Mouse (Mus musculus) midbrain, embryonic 14.5 days (tissue): ENCODE measurements around the gene Gm6358. TPM values are rescaled to one million over a fixed set of nuclear protein-coding genes. Genes with fewer than 3 reads are reported as not detected.
"Not testable (repeated sequence)": the region's sequence is repeated elsewhere in the genome, so short reads cannot be mapped to it uniquely, and the experiment has no call there.

Experiments
- ATAC-seq: fragments of 200-750 bp; cut with Nextera tagmentation; 2 replicates; pipeline ENCODE4 v1.8.0; 2017; ENCODE audit warnings: moderate number of reproducible peaks, moderate library complexity; ENCODE audit not compliant: low FRiP score, low TSS enrichment
- DNase-seq: peaks from one replicate; pipeline ENCODE4 v3.0.0-alpha.2; 2015
- H3K27ac ChIP-seq: fragments of 300-500 bp; sonication (generic); replicated peaks from 2 replicates; pipeline ENCODE4 v1.5.1; 2014; ENCODE audit warnings: mild to moderate bottlenecking, low read depth, low read length, moderate library complexity
- H3K27me3 ChIP-seq: fragments of 300-500 bp; sonication (generic); 2 replicates; pipeline ENCODE4 v1.6.1; 2014; ENCODE audit warnings: low read length, control low read depth, mixed read lengths; ENCODE audit not compliant: control insufficient read depth, insufficient read depth
- H3K36me3 ChIP-seq: fragments of 300-500 bp; sonication (generic); 2 replicates; pipeline ENCODE4 v1.6.1; 2014; ENCODE audit warnings: low read length, control low read depth; ENCODE audit not compliant: control insufficient read depth, insufficient read depth
- H3K4me1 ChIP-seq: fragments of 300-500 bp; sonication (generic); 2 replicates; pipeline ENCODE4 v1.6.1; 2014; ENCODE audit warnings: mild to moderate bottlenecking, antibody characterized with exemption, low read length, control low read depth; ENCODE audit not compliant: control insufficient read depth, insufficient read depth
- H3K4me2 ChIP-seq: fragments of 300-500 bp; sonication (generic); 2 replicates; pipeline ENCODE4 v1.6.1; 2014; ENCODE audit warnings: mild to moderate bottlenecking, low read length, moderate library complexity
- H3K4me3 ChIP-seq: fragments of 300-500 bp; sonication (generic); replicated peaks from 2 replicates; pipeline ENCODE4 v1.5.1; 2014; ENCODE audit warnings: low read depth, low read length
- H3K9ac ChIP-seq: fragments of 300-500 bp; sonication (generic); replicated peaks from 2 replicates; pipeline ENCODE4 v1.6.1; 2014; ENCODE audit warnings: mild to moderate bottlenecking, low read length, moderate library complexity
- H3K9me3 ChIP-seq: fragments of 300-500 bp; sonication (generic); 2 replicates; pipeline ENCODE4 v1.6.1; 2016; ENCODE audit warnings: low read length, control low read depth, mixed read lengths; ENCODE audit not compliant: control insufficient read depth
- WGBS: fragments of 180-500 bp; shearing (Covaris S2); extraction: QIAGEN DNeasy Blood & Tissue Kit; methylation state at CpG from one replicate; pipeline ENCODE4 v1.1.7; 2014; 5-methylcytosine and 5-hydroxymethylcytosine counted together
- polyA plus RNA-seq: library from polyadenylated mRNA; unstranded; fragments of >200 nt; fragmentation: Nextera tagmentation; extraction: Ambion mirVana; gene quantifications from 2 replicates; pipeline ENCODE4 v1.2.1, GENCODE M21; 2014

Gm6358 gene
- not detected in 2 replicates for polyA plus RNA-seq

DNA sequence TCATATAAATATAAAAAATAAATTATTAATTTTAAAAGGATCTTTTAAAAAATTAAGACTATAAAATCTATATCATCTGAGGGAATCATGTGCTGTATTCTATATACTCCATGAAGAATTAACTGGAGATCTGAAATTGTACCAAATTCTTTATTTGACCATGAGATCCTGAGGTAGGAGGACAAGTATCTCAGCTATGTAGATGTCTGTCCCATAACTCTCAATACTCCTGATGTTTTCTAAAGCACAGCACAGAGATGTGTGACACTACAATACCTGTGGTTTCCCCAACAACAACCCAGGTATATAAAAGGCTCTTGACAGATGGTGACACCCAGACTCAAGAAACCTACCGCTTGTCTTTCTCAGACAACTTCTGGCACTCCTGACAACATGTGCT is at the start of gene Gm6358:
Gene Gm6358 (plus strand): TSS at position 301 of the 400 bp plus-strand sequence.
- ATAC-seq: no peak
- H3K27me3 ChIP-seq: no peaks in the 10 kb centered on the region
- no peaks in the 10 kb centered on the region for H3K9me3 ChIP-seq
- WGBS: 97% methylated on average over 1 of the region's 1 CpGs
- no peak for DNase-seq
- no peak within 1 kb of the TSS for H3K9ac ChIP-seq
- H3K4me2 ChIP-seq: no peak within 1 kb of the TSS
- no peak within 1 kb of the TSS for H3K27ac ChIP-seq
- no peaks in the 10 kb centered on the region for H3K4me1 ChIP-seq
- no peaks in the 10 kb centered on the region for H3K36me3 ChIP-seq
- H3K4me3 ChIP-seq: no peak within 1 kb of the TSS

DNA sequence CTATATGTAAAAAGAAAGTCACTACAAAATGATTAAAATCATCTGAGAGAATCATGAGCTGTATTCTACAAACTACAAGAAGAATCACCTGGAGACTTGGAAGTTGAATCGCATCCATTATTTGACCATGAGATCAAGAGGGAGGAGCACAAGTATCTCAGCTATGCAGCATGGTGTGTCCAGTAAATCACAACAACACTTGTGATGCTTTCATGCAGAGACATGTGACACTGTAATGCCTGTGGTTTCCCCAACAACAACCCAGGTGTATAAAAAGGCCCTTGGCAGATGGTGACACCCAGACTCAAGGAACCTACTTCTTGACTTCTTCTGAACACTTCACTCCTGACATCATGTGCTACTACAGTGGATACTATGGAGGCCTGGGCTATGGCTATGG is 10.1 kb downstream of the Gm6358 start, which contains the start of gene Gm10061:
Gene Gm10061 (plus strand): TSS at position 301 of the 400 bp plus-strand sequence.
- H3K27me3 ChIP-seq: no peaks in the 10 kb centered on the region
- no peak for DNase-seq
- no peak within 1 kb of the TSS for H3K4me2 ChIP-seq
- 98% methylated on average over 1 of the region's 1 CpGs for WGBS
- H3K27ac ChIP-seq: no peak within 1 kb of the TSS
- no peak for ATAC-seq
- H3K36me3 ChIP-seq: no peaks in the 10 kb centered on the region
- no peaks in the 10 kb centered on the region for H3K4me1 ChIP-seq
- no peaks in the 10 kb centered on the region; the same call in 1 of the 2 replicates for H3K9me3 ChIP-seq
- H3K4me3 ChIP-seq: no peak within 1 kb of the TSS
- no peak within 1 kb of the TSS for H3K9ac ChIP-seq

DNA sequence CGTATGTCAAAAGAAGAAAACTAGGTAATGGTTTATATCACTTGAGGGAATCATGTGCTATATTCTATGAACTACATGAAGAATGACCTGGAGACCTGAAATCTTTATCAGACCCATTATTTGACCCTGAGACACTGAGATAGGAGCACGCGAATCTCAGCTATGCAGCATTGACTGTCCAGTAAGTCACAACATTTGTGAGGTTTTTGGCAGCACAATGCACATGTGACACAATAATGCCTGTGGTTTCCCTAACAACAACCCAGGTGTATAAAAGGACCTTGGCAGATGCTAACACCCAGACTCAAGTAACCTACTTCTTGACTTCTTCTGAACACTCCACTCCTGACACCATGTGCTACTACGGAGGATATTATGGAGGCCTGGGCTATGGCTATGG is 17.0 kb downstream of the Gm6358 start, which contains the start of gene Gm9789:
Gene Gm9789 (plus strand): TSS at position 301 of the 400 bp plus-strand sequence.
- no peak for ATAC-seq
- 91% methylated on average over 4 of the region's 4 CpGs for WGBS
- H3K27ac ChIP-seq: no peak within 1 kb of the TSS
- no peaks in the 10 kb centered on the region for H3K9me3 ChIP-seq
- no peaks in the 10 kb centered on the region for H3K27me3 ChIP-seq
- no peaks in the 10 kb centered on the region for H3K36me3 ChIP-seq
- H3K4me2 ChIP-seq: no peak within 1 kb of the TSS
- H3K4me3 ChIP-seq: no peak within 1 kb of the TSS
- no peaks in the 10 kb centered on the region for H3K4me1 ChIP-seq
- DNase-seq: no peak
- H3K9ac ChIP-seq: no peak within 1 kb of the TSS

DNA sequence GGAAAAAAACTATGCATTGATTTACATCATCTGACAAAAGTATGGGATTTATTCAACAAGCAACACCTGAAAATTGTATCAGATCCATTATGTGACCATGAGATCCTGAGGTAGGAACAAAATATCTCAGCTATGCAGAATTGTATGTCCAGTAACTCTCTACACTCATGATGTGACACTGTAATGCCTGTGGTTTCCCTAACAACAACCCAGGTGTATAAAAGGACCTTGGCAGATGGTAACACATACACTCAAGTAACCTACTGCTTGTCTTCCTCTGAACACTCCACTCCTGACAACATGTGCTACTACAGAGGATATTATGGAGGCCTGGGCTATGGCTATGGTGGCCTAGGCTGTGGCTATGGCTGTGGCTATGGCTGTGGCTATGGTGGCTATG is 28.5 kb downstream of the Gm6358 start, which contains the start of gene Gm7735:
Gene Gm7735 (plus strand): TSS at position 301 of the 400 bp plus-strand sequence.
- not testable (repeated sequence) for H3K4me1 ChIP-seq, H3K27ac ChIP-seq, ATAC-seq, H3K9ac ChIP-seq, H3K4me3 ChIP-seq, DNase-seq, H3K4me2 ChIP-seq, H3K9me3 ChIP-seq, H3K36me3 ChIP-seq, H3K27me3 ChIP-seq

DNA sequence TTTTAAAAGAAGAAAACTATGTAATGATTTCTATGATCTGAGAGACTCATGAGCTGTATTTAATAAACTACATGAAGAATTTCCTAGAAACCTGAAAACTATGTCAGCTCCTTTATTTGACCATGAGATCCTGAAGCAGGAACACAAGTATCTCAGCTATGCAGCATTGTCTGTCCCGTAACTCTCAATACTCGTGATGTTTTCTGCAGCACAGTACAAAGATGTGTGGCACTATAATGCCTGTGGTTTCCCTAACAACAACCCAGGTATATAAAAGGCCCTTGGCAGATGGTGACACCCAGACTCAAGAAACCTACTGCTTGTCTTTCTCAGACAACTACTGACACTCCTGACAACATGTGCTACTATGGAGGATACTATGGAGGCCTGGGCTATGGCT is 33.8 kb downstream of the Gm6358 start, which contains the start of gene 1110057P08Rik:
Gene 1110057P08Rik (plus strand): TSS at position 301 of the 400 bp plus-strand sequence.
- no peaks in the 10 kb centered on the region for H3K36me3 ChIP-seq
- no peak within 1 kb of the TSS for H3K4me3 ChIP-seq
- no peaks in the 10 kb centered on the region for H3K27me3 ChIP-seq
- H3K9ac ChIP-seq: no peak within 1 kb of the TSS
- no peak for ATAC-seq
- no peak within 1 kb of the TSS for H3K27ac ChIP-seq
- H3K4me1 ChIP-seq: no peaks in the 10 kb centered on the region
- H3K4me2 ChIP-seq: no peak within 1 kb of the TSS
- no peaks in the 10 kb centered on the region for H3K9me3 ChIP-seq
- WGBS: 83% methylated on average over 2 of the region's 2 CpGs
- DNase-seq: no peak

DNA sequence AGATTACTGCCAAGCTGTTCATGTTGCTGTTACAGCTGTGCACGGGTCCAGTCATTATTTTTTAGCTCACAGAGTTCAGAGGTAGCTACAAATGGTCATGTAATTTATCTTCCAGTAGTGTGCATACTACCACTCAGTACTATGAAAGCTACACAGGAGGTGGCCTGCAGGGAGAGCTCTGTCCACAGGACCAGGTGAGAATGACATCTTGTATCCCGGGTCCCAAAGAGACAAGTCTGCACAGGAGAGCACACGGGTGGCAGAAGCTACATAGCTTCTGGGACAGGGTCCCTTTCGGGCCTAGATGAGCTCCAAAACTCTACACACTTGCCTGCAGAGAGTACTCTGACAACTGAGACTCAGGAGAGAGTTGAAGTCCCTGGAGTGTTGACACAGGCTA is 48.0 kb downstream of the Gm6358 start:
- Histone ChIP-seq H3K9me3 (no peaks in the 10 kb centered on the region), H3K27ac (no peak overlapping the region), H3K4me2 (no peak overlapping the region), H3K36me3 (no peaks in the 10 kb centered on the region), H3K4me3 (no peak overlapping the region), H3K27me3 (no peaks in the 10 kb centered on the region), H3K9ac (no peak overlapping the region), H3K4me1 (no peaks in the 10 kb centered on the region)
- WGBS: 92% methylated on average over 4 of the region's 4 CpGs
- DNase-seq: no peak
- ATAC-seq: no peak

Other genes starting within 250 kb of the Gm6358 start
- not detected in 2 replicates for gene Krtap19-5, start 244.4 kb upstream of the Gm6358 start, polyA plus RNA-seq
- gene Krtap19-9b, start 208.6 kb upstream of the Gm6358 start, polyA plus RNA-seq: not detected in 2 replicates
- gene Krtap16-3, start 178.0 kb upstream of the Gm6358 start, polyA plus RNA-seq: not detected in 2 replicates
- not detected in 2 replicates for gene Krtap22-2, start 130.1 kb upstream of the Gm6358 start, polyA plus RNA-seq
- not detected in 2 replicates for gene Gm10229, start 125.6 kb upstream of the Gm6358 start, polyA plus RNA-seq
- not detected in 2 replicates for gene Krtap6-1, start 109.2 kb upstream of the Gm6358 start, polyA plus RNA-seq
- gene Gm10228, start 99.4 kb upstream of the Gm6358 start, polyA plus RNA-seq: not detected in 2 replicates
- not detected in 2 replicates for gene Krtap6-5, start 93.0 kb upstream of the Gm6358 start, polyA plus RNA-seq
- not detected in 2 replicates for gene 1110025L11Rik, start 76.8 kb upstream of the Gm6358 start, polyA plus RNA-seq
- not detected in 2 replicates for gene Krtap6-3, start 56.8 kb upstream of the Gm6358 start, polyA plus RNA-seq
- not detected in 2 replicates for gene Gm10061, start 10.2 kb downstream of the Gm6358 start, polyA plus RNA-seq
- gene Gm9789, start 17.1 kb downstream of the Gm6358 start, polyA plus RNA-seq: not detected in 2 replicates
- not detected in 2 replicates for gene Gm7735, start 28.6 kb downstream of the Gm6358 start, polyA plus RNA-seq
- gene 1110057P08Rik, start 33.9 kb downstream of the Gm6358 start, polyA plus RNA-seq: not detected in 2 replicates
- not detected in 2 replicates for gene Krtap20-2, start 65.0 kb downstream of the Gm6358 start, polyA plus RNA-seq